Mouse (Mus musculus): ENCODE results near the gene Cd160. TPM values are rescaled to one million over a fixed set of nuclear protein-coding genes. Genes with fewer than 3 reads are reported as not detected.

The Cd160 gene
- polyA plus RNA-seq, 1 experiment: 3.4 TPM

GRCm38 (mm10) chr3:96821581-96821980 lies 7.6 kb downstream of the Cd160 start:
- Histone ChIP-seq H3K36me3 (ENCODE audit: control insufficient read depth, insufficient read depth, low read length) (no peaks in the 10 kb centered on the region), H3K27ac (ENCODE audit: insufficient read depth, low read depth, low read length) (no peak overlapping the region), H3K27me3 (ENCODE audit: control insufficient read depth, insufficient read depth, low read length) (no peaks in the 10 kb centered on the region), H3K4me1 (ENCODE audit: control insufficient read depth, insufficient read depth, insufficient read length, low read length) (peaks cover 25% of the 10 kb centered on the region), H3K4me3 (ENCODE audit: low read depth, low read length) (no peak overlapping the region)
- 95% methylated on average over 4 of the region's 4 CpGs for WGBS
- TF ChIP-seq CTCF (IDR thresholded peaks at IDR 0.05; ENCODE audit: extremely low read depth, insufficient read length, insufficient replicate concordance, low read depth, low read length): no peak
- TF ChIP-seq POLR2A (IDR thresholded peaks at IDR 0.05; ENCODE audit: low read depth, low read length): no peak

- WGBS: 64% methylated on average over 6 of the region's 6 CpGs
- peaks cover 25% of the 10 kb centered on the region for H3K4me1 ChIP-seq (ENCODE audit: control insufficient read depth, insufficient read depth, insufficient read length, low read length)
- H3K36me3 ChIP-seq (ENCODE audit: control insufficient read depth, insufficient read depth, low read length): no peaks in the 10 kb centered on the region
- peak overlapping the region; percentile 79 for H3K27ac ChIP-seq (ENCODE audit: insufficient read depth, low read depth, low read length)
- H3K27me3 ChIP-seq (ENCODE audit: control insufficient read depth, insufficient read depth, low read length): no peaks in the 10 kb centered on the region
- TF ChIP-seq CTCF (IDR thresholded peaks at IDR 0.05; ENCODE audit: extremely low read depth, insufficient read length, insufficient replicate concordance, low read depth, low read length) (no peak), POLR2A (IDR thresholded peaks at IDR 0.05; ENCODE audit: low read depth, low read length) (no peak)
- no peak overlapping the region for H3K4me3 ChIP-seq (ENCODE audit: low read depth, low read length)
Measured at GRCm38 (mm10) chr3:96820116-96820915, 8.8 kb downstream of the Cd160 start.

- Histone ChIP-seq H3K27ac (ENCODE audit: insufficient read depth, low read depth, low read length) (peak overlapping the region; percentile 47; the same call in 1 of the 2 replicates), H3K4me1 (ENCODE audit: control insufficient read depth, insufficient read depth, insufficient read length, low read length) (peaks cover 12% of the 10 kb centered on the region; the same call in 1 of the 2 replicates), H3K4me3 (ENCODE audit: low read depth, low read length) (peak overlapping the region; percentile 9; the same call in 1 of the 2 replicates), H3K36me3 (ENCODE audit: control insufficient read depth, insufficient read depth, low read length) (no peaks in the 10 kb centered on the region), H3K27me3 (ENCODE audit: control insufficient read depth, insufficient read depth, low read length) (no peaks in the 10 kb centered on the region)
- TF ChIP-seq CTCF (IDR thresholded peaks at IDR 0.05; ENCODE audit: extremely low read depth, insufficient read length, insufficient replicate concordance, low read depth, low read length) (no peak), POLR2A (IDR thresholded peaks at IDR 0.05; ENCODE audit: low read depth, low read length) (no peak)
- WGBS: 77% methylated on average over 6 of the region's 6 CpGs
Measured at GRCm38 (mm10) chr3:96814342-96814741, 14.8 kb downstream of the Cd160 start.

GRCm38 (mm10) chr3:96813591-96814244 lies 15.4 kb downstream of the Cd160 start:
- peak overlapping the region; percentile 69 for H3K27ac ChIP-seq (ENCODE audit: insufficient read depth, low read depth, low read length)
- H3K27me3 ChIP-seq (ENCODE audit: control insufficient read depth, insufficient read depth, low read length): no peaks in the 10 kb centered on the region
- TF ChIP-seq POLR2A (IDR thresholded peaks at IDR 0.05; ENCODE audit: low read depth, low read length): no peak
- no peak for TF ChIP-seq CTCF (IDR thresholded peaks at IDR 0.05; ENCODE audit: extremely low read depth, insufficient read length, insufficient replicate concordance, low read depth, low read length)
- WGBS: 27% methylated on average over 7 of the region's 7 CpGs
- H3K4me3 ChIP-seq (ENCODE audit: low read depth, low read length): peak overlapping the region; percentile 42
- H3K4me1 ChIP-seq (ENCODE audit: control insufficient read depth, insufficient read depth, insufficient read length, low read length): peaks cover 10% of the 10 kb centered on the region; the same call in 1 of the 2 replicates
- H3K36me3 ChIP-seq (ENCODE audit: control insufficient read depth, insufficient read depth, low read length): no peaks in the 10 kb centered on the region

- no peaks in the 10 kb centered on the region for H3K36me3 ChIP-seq (ENCODE audit: control insufficient read depth, insufficient read depth, low read length)
- H3K4me1 ChIP-seq (ENCODE audit: control insufficient read depth, insufficient read depth, insufficient read length, low read length): peaks cover 10% of the 10 kb centered on the region; the same call in 1 of the 2 replicates
- peak; percentile 26; the same call in 1 of the 2 replicates for TF ChIP-seq CTCF (IDR thresholded peaks at IDR 0.05; ENCODE audit: extremely low read depth, insufficient read length, insufficient replicate concordance, low read depth, low read length)
- TF ChIP-seq POLR2A (IDR thresholded peaks at IDR 0.05; ENCODE audit: low read depth, low read length): no peak
- peak overlapping the region; percentile 42 for H3K4me3 ChIP-seq (ENCODE audit: low read depth, low read length)
- no peaks in the 10 kb centered on the region for H3K27me3 ChIP-seq (ENCODE audit: control insufficient read depth, insufficient read depth, low read length)
- 5% methylated on average over 9 of the region's 9 CpGs for WGBS
- H3K27ac ChIP-seq (ENCODE audit: insufficient read depth, low read depth, low read length): peak overlapping the region; percentile 69
Measured at GRCm38 (mm10) chr3:96813106-96813505, 16.0 kb downstream of the Cd160 start.

- Histone ChIP-seq H3K36me3 (ENCODE audit: control insufficient read depth, insufficient read depth, low read length) (no peaks in the 10 kb centered on the region), H3K27ac (ENCODE audit: insufficient read depth, low read depth, low read length) (no peak overlapping the region), H3K27me3 (ENCODE audit: control insufficient read depth, insufficient read depth, low read length) (no peaks in the 10 kb centered on the region), H3K4me3 (ENCODE audit: low read depth, low read length) (peak overlapping the region; percentile 48), H3K4me1 (ENCODE audit: control insufficient read depth, insufficient read depth, insufficient read length, low read length) (peaks cover 10% of the 10 kb centered on the region; the same call in 1 of the 2 replicates)
- WGBS: 15% methylated on average over 20 of the region's 20 CpGs
- no peak for TF ChIP-seq POLR2A (IDR thresholded peaks at IDR 0.05; ENCODE audit: low read depth, low read length)
- TF ChIP-seq CTCF (IDR thresholded peaks at IDR 0.05; ENCODE audit: extremely low read depth, insufficient read length, insufficient replicate concordance, low read depth, low read length): peak; percentile 88; the same call in 1 of the 2 replicates
Measured at GRCm38 (mm10) chr3:96812395-96813091, 16.6 kb downstream of the Cd160 start.
